Mouse (Mus musculus) cortical plate, adult 2 months (tissue): ENCODE data around the gene Chn2. TPM values are rescaled to one million over a fixed set of nuclear protein-coding genes. Genes with fewer than 3 reads are reported as not detected.
A peak's percentile ranks its signal among the peaks of the same experiment; 100 is the strongest.

Experiments
- H3K27ac ChIP-seq: fragments of 200-500 bp; 2 replicates; pipeline ENCODE4 v1.5.1; 2012; ENCODE audit warnings: low read length, control low read depth, inconsistent platforms; ENCODE audit not compliant: insufficient read depth
- H3K4me1 ChIP-seq: fragments of 200-500 bp; 2 replicates; pipeline ENCODE4 v1.6.1; 2011; ENCODE audit warnings: low read length; ENCODE audit not compliant: control insufficient read depth, insufficient read depth
- H3K4me3 ChIP-seq: fragments of 200-500 bp; 2 replicates; pipeline ENCODE4 v1.5.1; 2011; ENCODE audit warnings: mild to moderate bottlenecking, low read length, control low read depth; ENCODE audit not compliant: insufficient read depth
- CTCF ChIP-seq: fragments of 200-500 bp; IDR thresholded peaks from 2 replicates; pipeline ENCODE4 v1.5.1; 2011; ENCODE audit warnings: mild to moderate bottlenecking, control low read depth, low read length; ENCODE audit not compliant: insufficient read depth; ENCODE audit errors: extremely low read depth
- POLR2A ChIP-seq: fragments of 200-500 bp; IDR thresholded peaks from 2 replicates; pipeline ENCODE4 v1.6.1; 2011; ENCODE audit warnings: mild to moderate bottlenecking, low read length, control low read depth; ENCODE audit not compliant: insufficient read depth; ENCODE audit errors: extremely low read depth
- polyA plus RNA-seq: library from polyadenylated mRNA; depleted of rRNA; stranded (reverse); fragments of >200 nt; gene quantifications from 2 replicates; pipeline ENCODE4 v1.2.3, GENCODE M21; 2012

The Chn2 gene
- polyA plus RNA-seq, 1 experiment: 54.9 TPM

GRCm38 (mm10) chr6:54119885-54120666 is 80.7 kb downstream of the Chn2 start:
- no peak for TF ChIP-seq CTCF
- no peak for TF ChIP-seq POLR2A
- Histone ChIP-seq H3K4me1 (peaks cover 3% of the 10 kb centered on the region), H3K27ac (no peak overlapping the region), H3K4me3 (no peak overlapping the region)

- no peak for TF ChIP-seq CTCF
- no peak for TF ChIP-seq POLR2A
- Histone ChIP-seq H3K27ac (no peak overlapping the region), H3K4me1 (peaks cover 3% of the 10 kb centered on the region), H3K4me3 (no peak overlapping the region)
Measured at GRCm38 (mm10) chr6:54120889-54121288, 81.5 kb downstream of the Chn2 start.

GRCm38 (mm10) chr6:54124519-54124918 is 85.2 kb downstream of the Chn2 start:
- peaks cover 6% of the 10 kb centered on the region for H3K4me1 ChIP-seq
- H3K27ac ChIP-seq: no peak overlapping the region
- TF ChIP-seq CTCF: no peak
- no peak for TF ChIP-seq POLR2A
- H3K4me3 ChIP-seq: no peak overlapping the region

GRCm38 (mm10) chr6:54125536-54125935 is 86.2 kb downstream of the Chn2 start:
- no peak overlapping the region for H3K27ac ChIP-seq
- no peak overlapping the region for H3K4me3 ChIP-seq
- no peak for TF ChIP-seq CTCF
- TF ChIP-seq POLR2A: no peak
- H3K4me1 ChIP-seq: peaks cover 6% of the 10 kb centered on the region

GRCm38 (mm10) chr6:54126225-54126992 is 87.1 kb downstream of the Chn2 start:
- Histone ChIP-seq H3K27ac (no peak overlapping the region), H3K4me1 (peaks cover 6% of the 10 kb centered on the region), H3K4me3 (no peak overlapping the region)
- TF ChIP-seq POLR2A (no peak), CTCF (no peak)

- Histone ChIP-seq H3K4me3 (no peak overlapping the region), H3K4me1 (peaks cover 6% of the 10 kb centered on the region), H3K27ac (peak overlapping the region; percentile 39; the same call in 1 of the 2 replicates)
- TF ChIP-seq POLR2A (no peak), CTCF (no peak)
Measured at GRCm38 (mm10) chr6:54126993-54127697, 87.8 kb downstream of the Chn2 start.

GRCm38 (mm10) chr6:54128702-54129101 is 89.3 kb downstream of the Chn2 start:
- Histone ChIP-seq H3K4me1 (peaks cover 6% of the 10 kb centered on the region), H3K27ac (no peak overlapping the region), H3K4me3 (no peak overlapping the region)
- TF ChIP-seq CTCF: no peak
- no peak for TF ChIP-seq POLR2A

GRCm38 (mm10) chr6:54129570-54129969 is 90.2 kb downstream of the Chn2 start:
- TF ChIP-seq CTCF (no peak), POLR2A (no peak)
- Histone ChIP-seq H3K4me3 (no peak overlapping the region), H3K27ac (peak overlapping the region; percentile 51), H3K4me1 (peaks cover 6% of the 10 kb centered on the region)

- TF ChIP-seq POLR2A: no peak
- no peak for TF ChIP-seq CTCF
- Histone ChIP-seq H3K27ac (no peak overlapping the region), H3K4me1 (peaks cover 6% of the 10 kb centered on the region), H3K4me3 (no peak overlapping the region)
Measured at GRCm38 (mm10) chr6:54130881-54131280, 91.5 kb downstream of the Chn2 start.
